In genomic region chr2:56860776-56861175, GRCm38 (mm10) we compare ENCODE assay signal across 13 mouse cellular contexts.
"Had no signal": no experiment of that assay in that cellular context is flagged by ENCODE, and none has a peak within 500 bp of the region (broad histone marks: within the 10 kb centered on the region; RNA-seq: fewer than 3 reads in every experiment).

No protein-coding gene starts in this region.

- DNase-seq: liver, postnatal 0 days; lung, adult 2 months; lung, postnatal 14 days; lung, postnatal 4 days; midbrain, embryonic 14.5 days; retina, postnatal 1 day; right cerebral cortex, adult 18-20 months; right cerebral cortex, postnatal 25 days; right cerebral cortex, postnatal 4 days; spleen, adult 18-20 months; thymus, adult 18-20 months; thymus, postnatal 14 days; thymus, postnatal 36 days had no signal
